10 mouse cellular contexts compared by ENCODE assay signal in the genomic region with DNA sequence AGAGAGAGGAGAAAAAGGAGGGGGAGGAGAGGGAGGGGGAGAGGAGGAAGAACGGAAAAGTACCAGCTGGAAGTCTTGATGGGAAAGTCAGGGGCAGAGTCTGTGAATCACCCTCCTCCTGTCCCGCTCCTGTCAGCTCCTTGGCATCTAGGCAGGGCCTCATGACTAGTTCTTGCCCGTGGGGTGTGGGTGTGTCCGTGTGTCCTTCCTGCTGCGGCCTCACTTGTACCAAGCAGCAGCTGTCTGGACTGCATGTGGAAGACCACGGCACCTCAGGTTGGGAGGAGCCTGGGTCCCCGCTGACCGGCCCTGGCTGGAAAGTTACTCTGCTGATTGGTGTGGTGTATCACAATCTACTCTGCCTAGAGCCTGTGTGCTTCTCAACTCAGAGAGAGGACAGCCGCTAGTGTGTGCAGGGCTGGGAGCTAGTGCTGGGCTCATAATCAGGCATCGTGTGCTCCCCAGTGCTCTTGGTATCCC. TPM values are rescaled to one million over a fixed set of nuclear protein-coding genes. Genes with fewer than 3 reads are reported as not detected.
DNase-seq lines count a peak whose midpoint lies in the region; ATAC-seq and TF ChIP-seq lines count a peak whose summit lies in the region.
"Had no signal": no experiment of that assay in that cellular context is flagged by ENCODE, and none has a peak within 500 bp of the region (broad histone marks: within the 10 kb centered on the region; RNA-seq: fewer than 3 reads in every experiment).

No protein-coding gene starts in this region.

- no peaks in the 10 kb centered on the region for H3K27me3 ChIP-seq in neural tube, embryonic 13.5 days
- H3K27me3 ChIP-seq in neural tube, embryonic 15.5 days (replicated peaks): no peaks in the 10 kb centered on the region
- H3K27me3 ChIP-seq in kidney, adult 2 months (replicated peaks; ENCODE audit: control insufficient read depth, insufficient read depth, low read length): no peaks in the 10 kb centered on the region
- 0 out of 2 replicates have a peak, but pooled peaks cover 4% of the 10 kb centered on the region for H3K27me3 ChIP-seq in stomach, embryonic 15.5 days (replicated peaks)
- no peaks in the 10 kb centered on the region for H3K27me3 ChIP-seq in midbrain, embryonic 15.5 days (replicated peaks)

- no peaks in the 10 kb centered on the region for H3K9me3 ChIP-seq in neural tube, embryonic 13.5 days
- no peaks in the 10 kb centered on the region for H3K9me3 ChIP-seq in neural tube, embryonic 15.5 days (replicated peaks)
- H3K9me3 ChIP-seq in stomach, embryonic 15.5 days: no peaks in the 10 kb centered on the region
- H3K9me3 ChIP-seq in midbrain, embryonic 15.5 days: no peaks in the 10 kb centered on the region
- H3K9me3 ChIP-seq: forebrain, embryonic 12.5 days had no signal

- H3K4me2 ChIP-seq in neural tube, embryonic 13.5 days: no peak overlapping the region
- no peak overlapping the region; the same call in 1 of the 2 replicates for H3K4me2 ChIP-seq in neural tube, embryonic 15.5 days
- H3K4me2 ChIP-seq in stomach, embryonic 15.5 days: peak overlapping the region; percentile 39; the same call in 1 of the 2 replicates
- no peak overlapping the region for H3K4me2 ChIP-seq in midbrain, embryonic 15.5 days
- H3K4me2 ChIP-seq: forebrain, embryonic 12.5 days had no signal

- DNase-seq in kidney, adult 2 months: peak; percentile 64
- no peak for DNase-seq in spleen, postnatal 36 days (ENCODE audit: low spot score in 2 of 2)
- no peak for DNase-seq in right cerebral cortex, postnatal 4 days

- WGBS in neural tube, embryonic 13.5 days: 45% methylated on average over 10 of the region's 10 CpGs
- 48% methylated on average over 10 of the region's 10 CpGs for WGBS in neural tube, embryonic 15.5 days
- 21% methylated on average over 10 of the region's 10 CpGs for WGBS in kidney, adult 2 months
- 26% methylated on average over 10 of the region's 10 CpGs for WGBS in stomach, embryonic 15.5 days
- WGBS in midbrain, embryonic 15.5 days: 59% methylated on average over 10 of the region's 10 CpGs

- peak; percentile 61 for TF ChIP-seq POLR2A in embryonic fibroblast, embryonic 13.5 days (IDR thresholded peaks at IDR 0.05; ENCODE audit: low read depth, low read length)
- TF ChIP-seq POLR2A in kidney, adult 2 months (IDR thresholded peaks at IDR 0.05; ENCODE audit: low read depth, low read length): no peak

- ATAC-seq in neural tube, embryonic 13.5 days (ENCODE audit: low read depth): peak; percentile 9; the same call in 1 of the 2 replicates
- ATAC-seq in neural tube, embryonic 15.5 days (ENCODE audit: low FRiP score): no peak
- peak; percentile 70 for ATAC-seq in stomach, embryonic 15.5 days (ENCODE audit: insufficient read depth, low FRiP score, low read depth)
- no peak for ATAC-seq in midbrain, embryonic 15.5 days (replicated peaks)

- peaks cover 81% of the 10 kb centered on the region for H3K4me1 ChIP-seq in neural tube, embryonic 13.5 days (replicated peaks)
- H3K4me1 ChIP-seq in neural tube, embryonic 15.5 days: peaks cover 63% of the 10 kb centered on the region
- peaks cover 32% of the 10 kb centered on the region for H3K4me1 ChIP-seq in embryonic fibroblast, embryonic 13.5 days (ENCODE audit: control insufficient read depth, insufficient read depth, low read length)
- peaks cover 8% of the 10 kb centered on the region; the same call in 1 of the 2 replicates for H3K4me1 ChIP-seq in kidney, adult 2 months (ENCODE audit: control insufficient read depth, insufficient read depth, low read length)
- H3K4me1 ChIP-seq in stomach, embryonic 15.5 days: peaks cover 6% of the 10 kb centered on the region; the same call in 1 of the 2 replicates
- H3K4me1 ChIP-seq in midbrain, embryonic 15.5 days: peaks cover 33% of the 10 kb centered on the region

- H3K4me3 ChIP-seq in neural tube, embryonic 13.5 days: no peak overlapping the region
- no peak overlapping the region for H3K4me3 ChIP-seq in neural tube, embryonic 15.5 days (replicated peaks)
- no peak overlapping the region for H3K4me3 ChIP-seq in embryonic fibroblast, embryonic 13.5 days (ENCODE audit: insufficient read depth, low read length)
- H3K4me3 ChIP-seq in kidney, adult 2 months (ENCODE audit: insufficient read depth, low read depth, low read length): no peak overlapping the region
- H3K4me3 ChIP-seq in stomach, embryonic 15.5 days (replicated peaks): no peak overlapping the region
- no peak overlapping the region for H3K4me3 ChIP-seq in midbrain, embryonic 15.5 days
- H3K4me3 ChIP-seq: forebrain, embryonic 12.5 days had no signal

- no peak for TF ChIP-seq CTCF in embryonic fibroblast, embryonic 13.5 days (IDR thresholded peaks at IDR 0.05; ENCODE audit: borderline replicate concordance, insufficient read depth, low read length)
- TF ChIP-seq CTCF in kidney, adult 2 months (conservative IDR thresholded peaks at IDR 0.05; ENCODE audit: insufficient read depth, insufficient read length, low read depth, low read length): no peak

- H3K9ac ChIP-seq in neural tube, embryonic 13.5 days: peak overlapping the region; percentile 17; the same call in 1 of the 2 replicates
- H3K9ac ChIP-seq in neural tube, embryonic 15.5 days (replicated peaks): no peak overlapping the region
- no peak overlapping the region for H3K9ac ChIP-seq in stomach, embryonic 15.5 days
- no peak overlapping the region for H3K9ac ChIP-seq in midbrain, embryonic 15.5 days
- H3K9ac ChIP-seq: forebrain, embryonic 12.5 days; liver, embryonic 14.5 days had no signal

- no peaks in the 10 kb centered on the region for H3K36me3 ChIP-seq in neural tube, embryonic 13.5 days
- H3K36me3 ChIP-seq in neural tube, embryonic 15.5 days: no peaks in the 10 kb centered on the region
- no peaks in the 10 kb centered on the region for H3K36me3 ChIP-seq in kidney, adult 2 months (ENCODE audit: control insufficient read depth, insufficient read depth, low read length)
- no peaks in the 10 kb centered on the region for H3K36me3 ChIP-seq in stomach, embryonic 15.5 days
- H3K36me3 ChIP-seq in midbrain, embryonic 15.5 days (replicated peaks): no peaks in the 10 kb centered on the region
- H3K36me3 ChIP-seq: forebrain, embryonic 12.5 days had no signal

- 0 out of 2 replicates have a peak overlapping the region, but pooled peaks have one; percentile 28 for H3K27ac ChIP-seq in neural tube, embryonic 13.5 days (replicated peaks)
- H3K27ac ChIP-seq in neural tube, embryonic 15.5 days (replicated peaks): no peak overlapping the region
- H3K27ac ChIP-seq in embryonic fibroblast, embryonic 13.5 days (ENCODE audit: insufficient read depth, low read length): peak overlapping the region; percentile 74
- no peak overlapping the region for H3K27ac ChIP-seq in kidney, adult 2 months (ENCODE audit: insufficient read depth, low read depth, low read length)
- peak overlapping the region; percentile 38; the same call in 1 of the 2 replicates for H3K27ac ChIP-seq in stomach, embryonic 15.5 days
- H3K27ac ChIP-seq in midbrain, embryonic 15.5 days: no peak overlapping the region
- H3K27ac ChIP-seq: forebrain, embryonic 12.5 days; liver, embryonic 14.5 days had no signal

RNA-seq across cellular contexts. Expression of gene Uqcc2, which starts 8.3 kb away (rescaled TPM):
- polyA plus RNA-seq in neural tube, embryonic 13.5 days (2015; fragmentation: Nextera tagmentation; extraction: Ambion mirVana): 292 and 313 TPM in 2 replicates
- polyA plus RNA-seq in neural tube, embryonic 15.5 days (2015; fragmentation: Nextera tagmentation; extraction: Ambion mirVana): 349 and 390 TPM in 2 replicates
- polyA plus RNA-seq in embryonic fibroblast, embryonic 13.5 days (2011; ENCODE audit: insufficient read length, low read depth, missing spikeins): 148 and 168 TPM in 2 replicates
- 208 and 218 TPM in 2 replicates for polyA plus RNA-seq in kidney, adult 2 months (2012; rRNA removed)
- polyA plus RNA-seq in stomach, embryonic 15.5 days (2015; fragmentation: Nextera tagmentation; extraction: Ambion mirVana): 267 and 309 TPM in 2 replicates
- polyA plus RNA-seq in midbrain, embryonic 15.5 days (2015; fragmentation: Nextera tagmentation; extraction: Ambion mirVana): 365 and 372 TPM in 2 replicates

RNA-seq across cellular contexts. Expression of gene Ip6k3, which starts 25.6 kb away (rescaled TPM):
- polyA plus RNA-seq in neural tube, embryonic 13.5 days (2015; fragmentation: Nextera tagmentation; extraction: Ambion mirVana): 0.18 and 0.61 TPM in 2 replicates
- polyA plus RNA-seq in neural tube, embryonic 15.5 days (2015; fragmentation: Nextera tagmentation; extraction: Ambion mirVana): 0.23 and 0.40 TPM in 2 replicates
- polyA plus RNA-seq in embryonic fibroblast, embryonic 13.5 days (2011; ENCODE audit: insufficient read length, low read depth, missing spikeins): not detected in 2 replicates
- 0.79 and 1.1 TPM in 2 replicates for polyA plus RNA-seq in kidney, adult 2 months (2012; rRNA removed)
- polyA plus RNA-seq in stomach, embryonic 15.5 days (2015; fragmentation: Nextera tagmentation; extraction: Ambion mirVana): 0.18 and 0.21 TPM in 2 replicates
- polyA plus RNA-seq in midbrain, embryonic 15.5 days (2015; fragmentation: Nextera tagmentation; extraction: Ambion mirVana): 0.21 and 0.40 TPM in 2 replicates

Comparison
In these comparisons a context has a peak if more than half of its experiments do, and no peak if none do; other contexts are left out.
1. ATAC-seq: peak in neural tube, embryonic 13.5 days (single experiment) and stomach, embryonic 15.5 days (single experiment); none in neural tube, embryonic 15.5 days (single experiment) and midbrain, embryonic 15.5 days (single experiment).
2. H3K27ac ChIP-seq: peak in neural tube, embryonic 13.5 days (single experiment), embryonic fibroblast, embryonic 13.5 days (single experiment) and stomach, embryonic 15.5 days (single experiment); none in neural tube, embryonic 15.5 days (single experiment), kidney, adult 2 months (single experiment) and midbrain, embryonic 15.5 days (single experiment).